Mouse (Mus musculus): ENCODE results near the gene Zrsr1. TPM values are rescaled to one million over a fixed set of nuclear protein-coding genes. Genes with fewer than 3 reads are reported as not detected.

Gene Zrsr1
- total RNA-seq, 2 experiments from 2014 or later: 3.2 to 4.5 TPM

DNA sequence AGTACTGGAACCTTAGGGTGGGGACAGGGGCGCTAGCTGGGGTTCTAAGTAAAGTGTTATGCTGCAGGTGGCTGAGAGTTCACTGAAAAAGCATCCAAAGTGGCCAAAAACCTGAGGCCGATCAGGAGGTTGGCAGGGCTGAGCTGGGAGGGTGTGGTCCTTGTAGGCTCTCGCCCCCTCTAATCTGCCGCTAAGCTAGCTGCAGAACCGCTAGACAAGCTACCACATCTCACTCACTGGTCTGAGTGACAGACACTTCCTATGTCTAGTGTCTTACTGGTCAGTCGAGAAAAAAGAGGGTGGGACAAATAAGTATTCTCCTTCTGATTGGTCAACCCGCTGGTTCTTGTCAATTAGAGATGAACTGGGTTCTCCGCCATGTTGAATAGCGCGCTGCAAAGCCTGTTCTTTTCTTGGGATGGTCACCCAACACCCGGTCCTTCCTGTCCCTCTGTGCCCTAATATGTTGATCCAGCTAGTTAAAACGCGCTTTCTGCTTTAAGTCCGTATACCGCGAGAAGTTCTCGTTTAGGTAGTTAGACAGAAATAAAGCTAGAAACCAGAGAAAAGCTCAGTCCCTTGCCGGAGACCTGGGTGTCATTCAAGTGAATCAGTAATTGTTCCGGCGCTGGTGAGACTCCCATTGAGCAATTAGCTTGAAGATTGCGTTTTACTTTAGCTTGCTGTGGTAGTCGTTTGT, 35.8 kb downstream of the Zrsr1 start, which contains the start of gene Fam161a:
Gene Fam161a (plus strand): TSS at position 51 of the 700 bp plus-strand sequence.
- peak; percentile 90 for ATAC-seq (replicated peaks; ENCODE audit: poor library complexity, severe bottlenecking)

DNA sequence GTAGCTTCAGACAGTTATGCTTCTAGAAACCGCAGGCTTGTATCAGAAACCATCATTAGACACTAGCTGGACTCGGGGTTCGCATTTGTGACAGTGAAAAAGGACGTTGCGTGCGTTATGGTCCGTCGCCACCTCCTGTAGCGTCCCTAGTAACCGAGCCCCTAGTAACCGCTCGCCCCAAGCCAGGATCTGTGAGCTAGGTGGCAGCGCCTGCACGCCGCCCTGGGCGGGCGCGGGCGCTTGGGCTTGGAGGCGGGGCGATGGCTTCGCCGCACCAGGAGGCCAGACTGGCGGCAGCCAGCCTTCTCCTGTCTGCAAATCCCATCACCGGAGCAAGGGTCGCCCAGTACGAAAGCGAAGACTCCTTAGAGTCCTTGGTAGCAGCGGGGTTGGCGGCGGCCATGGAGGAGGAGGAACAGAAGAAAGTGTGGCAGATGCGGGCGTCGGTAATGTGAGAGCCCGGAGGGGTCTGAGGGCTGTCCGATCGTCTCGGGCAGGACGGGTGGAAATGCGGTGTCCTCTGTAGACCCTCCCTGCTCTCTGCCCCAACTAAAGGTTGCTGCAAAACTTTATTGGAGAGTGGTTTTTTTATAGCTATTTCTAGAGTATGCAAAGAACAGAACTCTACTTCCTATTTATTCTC, 36.5 kb downstream of the Zrsr1 start:
- peak; percentile 80 for ATAC-seq (replicated peaks; ENCODE audit: poor library complexity, severe bottlenecking)

DNA sequence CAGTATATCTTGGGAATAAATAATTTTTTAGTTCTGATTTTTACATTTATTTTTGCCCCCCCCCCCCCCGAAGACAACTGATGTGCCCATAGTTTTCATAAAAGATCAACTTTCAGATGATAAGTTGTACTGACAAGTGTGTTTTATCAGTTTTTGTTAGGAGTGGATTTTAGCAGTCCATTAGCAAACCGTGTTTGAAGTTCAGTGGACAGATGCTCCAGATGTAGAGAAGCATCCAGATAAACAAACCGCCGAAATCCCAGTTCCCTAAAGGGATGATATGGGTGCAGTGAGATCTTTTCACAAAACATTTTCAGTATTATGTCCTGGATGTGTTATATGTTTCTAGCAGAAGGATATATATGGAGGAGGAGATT, 37.0 kb downstream of the Zrsr1 start:
- no peak for ATAC-seq (replicated peaks; ENCODE audit: poor library complexity, severe bottlenecking)

DNA sequence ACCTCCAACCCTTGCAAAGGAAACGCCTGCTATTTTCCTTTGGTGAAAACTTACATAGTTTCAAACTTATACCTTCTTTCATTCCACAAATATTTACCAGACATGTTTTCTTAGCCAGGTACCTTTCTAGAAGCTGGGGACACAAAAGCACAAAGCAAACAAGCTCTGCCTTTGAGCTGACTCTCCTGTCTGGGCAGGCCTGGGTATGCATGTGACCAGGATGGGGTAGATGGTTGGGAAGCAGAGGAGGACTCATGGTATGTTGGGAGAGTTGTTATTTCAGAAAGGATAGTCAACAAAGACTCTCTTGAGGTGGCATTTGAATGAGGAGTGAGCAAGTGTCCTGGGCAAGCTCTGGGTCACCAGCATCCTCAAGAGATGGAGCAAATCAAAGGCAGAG, 41.3 kb downstream of the Zrsr1 start:
- no peak for ATAC-seq (replicated peaks; ENCODE audit: poor library complexity, severe bottlenecking)

DNA sequence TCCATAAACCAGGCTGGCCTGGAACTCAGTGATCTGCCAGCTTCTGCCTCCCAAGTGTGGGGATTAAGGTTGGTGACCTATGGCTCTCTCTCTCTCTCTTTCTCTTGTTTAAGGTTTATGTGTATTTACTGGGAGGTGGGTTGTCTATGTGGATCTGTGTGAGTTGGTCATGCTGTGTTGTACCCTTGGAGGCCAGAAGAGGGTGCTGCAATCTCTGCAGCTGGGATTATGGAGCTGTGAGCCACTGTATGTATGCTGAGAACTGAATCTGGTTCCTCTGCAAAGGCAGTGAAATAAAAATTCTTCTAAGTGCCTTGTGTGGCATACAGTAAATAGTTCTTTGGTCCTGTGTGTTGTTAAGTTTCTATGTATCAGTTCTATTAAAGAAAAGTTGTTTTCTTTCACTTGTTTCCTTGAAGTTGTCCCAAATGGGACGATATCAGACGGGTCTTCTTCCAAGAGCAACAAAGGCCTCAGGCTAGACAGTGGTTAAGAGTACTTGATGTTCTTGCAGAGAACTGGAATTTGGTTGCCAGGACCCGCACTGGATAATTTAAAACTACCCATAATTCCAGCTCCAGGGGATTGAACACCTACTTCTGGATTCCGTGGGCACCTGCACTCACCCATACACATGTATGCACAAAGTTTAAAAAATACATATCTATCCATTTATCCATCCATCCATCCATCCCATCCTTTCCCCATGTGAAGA, 41.9 kb downstream of the Zrsr1 start:
- peak; percentile 89 for ATAC-seq (replicated peaks; ENCODE audit: poor library complexity, severe bottlenecking)

DNA sequence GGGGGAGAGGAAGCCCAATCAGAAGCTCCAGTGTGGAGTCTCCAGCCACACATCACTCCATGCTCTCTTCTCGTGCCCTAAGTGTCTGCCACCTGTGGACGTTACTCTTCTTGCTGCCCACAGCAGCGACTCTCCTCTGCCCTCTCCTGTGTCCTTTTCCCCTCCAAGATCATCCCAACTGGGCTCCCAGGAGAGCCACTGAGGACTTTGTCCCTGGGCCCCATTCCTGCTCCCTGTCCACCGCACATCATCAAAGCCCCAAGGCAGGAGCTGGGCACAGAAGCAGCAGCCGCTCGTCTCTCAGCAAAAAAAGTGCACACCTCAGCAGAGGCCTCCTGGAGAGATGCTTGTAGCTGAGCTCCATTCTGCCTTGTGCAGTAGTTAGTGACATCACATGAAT, 43.2 kb downstream of the Zrsr1 start:
- ATAC-seq (replicated peaks; ENCODE audit: poor library complexity, severe bottlenecking): no peak

DNA sequence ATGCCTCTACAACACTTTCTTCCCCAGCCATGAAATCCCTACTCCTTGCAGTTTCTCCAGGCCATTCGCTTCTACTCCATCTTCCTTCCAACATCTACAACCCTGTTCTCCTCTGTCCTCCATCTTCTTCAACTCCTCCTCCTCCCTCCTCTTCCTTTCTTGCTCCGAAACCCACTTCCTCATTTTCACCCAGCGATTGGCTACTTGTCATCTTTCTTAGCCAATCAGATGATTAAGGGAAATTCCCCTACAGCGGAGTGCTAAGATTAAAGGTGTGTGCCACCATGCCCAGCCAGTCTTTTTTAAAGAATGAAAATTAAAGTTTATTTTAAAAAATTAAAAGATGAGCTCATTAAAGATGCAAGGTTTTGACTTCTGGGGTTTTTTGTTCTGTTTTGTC, 46.1 kb downstream of the Zrsr1 start:
- ATAC-seq (replicated peaks; ENCODE audit: poor library complexity, severe bottlenecking): peak; percentile 37; the same call in 1 of the 2 replicates

DNA sequence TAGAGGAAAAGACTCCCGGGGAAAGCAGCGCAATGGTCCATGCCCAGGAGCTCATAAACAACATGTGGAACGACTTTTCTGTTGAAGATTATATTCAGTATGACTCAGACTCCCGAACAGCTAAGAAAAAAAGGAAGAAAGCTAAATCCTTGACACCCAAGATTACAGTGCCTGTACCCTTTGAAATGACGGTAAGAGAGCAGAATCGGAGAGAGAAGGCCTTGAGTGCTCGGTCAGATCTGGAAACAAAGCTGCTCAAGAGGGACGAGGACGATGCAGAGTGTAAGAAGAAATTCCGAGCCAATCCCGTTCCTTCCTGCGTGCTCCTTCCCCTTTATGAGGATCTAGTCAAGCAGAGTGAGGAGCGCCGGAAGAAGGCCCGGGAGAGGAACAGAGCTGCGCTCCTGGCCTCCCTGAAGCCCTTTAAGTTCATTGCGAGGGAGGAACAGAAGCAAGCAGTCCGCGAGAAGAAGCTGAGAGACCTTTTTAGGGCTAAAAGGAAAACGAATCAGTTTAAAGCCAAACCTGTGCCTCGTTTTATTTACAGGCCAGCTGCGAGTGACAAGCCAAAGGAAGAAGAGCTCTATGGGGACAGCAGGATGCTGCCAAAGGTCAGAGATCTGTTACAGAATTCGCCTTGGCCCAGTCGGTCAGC, 48.4 kb downstream of the Zrsr1 start:
- no peak for ATAC-seq (replicated peaks; ENCODE audit: poor library complexity, severe bottlenecking)

DNA sequence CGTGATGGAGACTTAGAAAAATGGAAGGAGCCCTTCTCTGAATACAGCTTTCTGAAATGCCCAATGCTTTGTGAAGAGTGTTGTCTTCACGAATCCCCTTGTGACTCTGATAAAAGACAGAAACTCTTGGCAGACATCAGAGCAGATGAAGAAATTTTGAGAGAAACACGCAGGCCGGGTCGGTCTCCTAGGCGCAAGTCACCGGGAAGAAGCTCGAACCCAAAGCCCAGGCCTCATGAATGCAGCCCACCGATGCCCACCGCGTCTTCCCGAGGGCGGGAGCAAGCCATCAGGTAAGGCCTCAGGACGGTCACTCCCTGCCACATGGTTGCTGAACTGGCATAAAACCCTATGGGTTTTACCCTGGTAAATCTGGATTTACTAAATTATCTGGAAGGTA, 49.0 kb downstream of the Zrsr1 start:
- ATAC-seq (replicated peaks; ENCODE audit: poor library complexity, severe bottlenecking): no peak

DNA sequence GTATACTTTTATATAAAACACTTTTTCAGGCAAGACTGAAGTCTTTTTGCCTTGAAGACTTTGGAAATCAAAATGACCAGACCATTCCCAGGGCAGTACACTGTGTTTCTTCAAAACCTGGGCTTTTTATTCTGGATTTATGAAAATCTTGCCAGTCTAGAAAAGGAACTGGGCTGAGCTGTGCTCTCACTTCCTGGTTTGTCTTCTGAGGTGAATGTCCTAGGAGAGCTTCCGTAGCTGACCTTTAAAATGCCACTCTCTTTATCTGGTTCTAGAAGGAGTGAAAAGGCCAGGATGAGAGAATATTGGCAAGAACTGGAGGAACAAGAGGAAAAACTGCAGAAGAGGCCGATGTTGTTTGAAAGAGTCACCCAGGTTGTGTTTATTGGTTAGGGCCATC, 51.4 kb downstream of the Zrsr1 start:
- peak; percentile 48; the same call in 1 of the 2 replicates for ATAC-seq (replicated peaks; ENCODE audit: poor library complexity, severe bottlenecking)

DNA sequence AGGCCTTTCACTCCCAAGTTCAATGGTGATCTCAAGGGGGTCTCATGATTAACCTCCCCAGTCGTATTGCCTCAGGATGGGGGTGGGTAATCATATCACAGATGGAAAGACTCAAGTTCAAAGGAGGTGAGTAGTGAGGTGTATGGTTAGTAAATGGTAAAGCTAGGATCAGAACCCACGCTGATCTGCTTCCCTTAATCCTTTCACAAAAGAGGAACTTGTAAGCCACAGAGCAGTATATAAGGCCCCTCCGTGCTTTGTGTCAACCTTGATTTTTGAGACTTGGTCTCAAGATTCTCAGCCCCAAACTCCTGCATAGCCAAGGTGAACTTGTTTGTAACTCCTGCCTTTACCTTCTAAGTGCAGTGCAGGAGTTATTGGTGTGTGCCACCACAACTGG, 52.4 kb downstream of the Zrsr1 start:
- ATAC-seq (replicated peaks; ENCODE audit: poor library complexity, severe bottlenecking): peak; percentile 75

Other genes with a start within 250 kb of the Zrsr1 start
- 8.6 and 12.3 TPM in 2 replicates for gene B3gnt2, start 111.0 kb upstream of the Zrsr1 start, total RNA-seq (2014; fragmentation: Nextera tagmentation)
- gene B3gnt2, start 111.0 kb upstream of the Zrsr1 start, total RNA-seq (2017): 10.6 and 41.3 TPM in 2 replicates
- 70.6 and 93.5 TPM in 2 replicates for gene Gm28048, start 10.1 kb downstream of the Zrsr1 start, total RNA-seq (2014; fragmentation: Nextera tagmentation)
- 48.6 and 74.5 TPM in 2 replicates for gene Gm28048, start 10.1 kb downstream of the Zrsr1 start, total RNA-seq (2017)
- 95.6 and 97.6 TPM in 2 replicates for gene Commd1, start 10.4 kb downstream of the Zrsr1 start, total RNA-seq (2014; fragmentation: Nextera tagmentation)
- gene Commd1, start 10.4 kb downstream of the Zrsr1 start, total RNA-seq (2017): 119 and 143 TPM in 2 replicates
- gene Cct4, start 18.5 kb downstream of the Zrsr1 start, total RNA-seq (2014; fragmentation: Nextera tagmentation): 190 and 205 TPM in 2 replicates
- 260 and 305 TPM in 2 replicates for gene Cct4, start 18.5 kb downstream of the Zrsr1 start, total RNA-seq (2017)
- 2.4 and 3.6 TPM in 2 replicates for gene Fam161a, start 35.5 kb downstream of the Zrsr1 start, total RNA-seq (2014; fragmentation: Nextera tagmentation)
- gene Fam161a, start 35.5 kb downstream of the Zrsr1 start, total RNA-seq (2017): 1.3 and 1.7 TPM in 2 replicates